8 mouse cellular contexts compared by ENCODE assay signal in genomic region chr4:62634054-62634591, GRCm38 (mm10).
DNase-seq lines count a peak whose midpoint lies in the region; ATAC-seq lines count a peak whose summit lies in the region.

No protein-coding gene starts in this region.

- WGBS in intestine, embryonic 15.5 days, result 24% methylated on average over 13 of the region's 13 CpGs
- WGBS in midbrain, embryonic 14.5 days, result 54% methylated on average over 13 of the region's 13 CpGs

- 0 out of 2 replicates have a peak overlapping the region, but pooled peaks have one; percentile 9 for H3K4me2 ChIP-seq in intestine, embryonic 15.5 days (replicated peaks)
- H3K4me2 ChIP-seq in midbrain, embryonic 14.5 days (ENCODE audit: low read length), result no peak overlapping the region

- no peaks in the 10 kb centered on the region for H3K36me3 ChIP-seq in intestine, embryonic 15.5 days
- no peaks in the 10 kb centered on the region for H3K36me3 ChIP-seq in midbrain, embryonic 14.5 days (ENCODE audit: control insufficient read depth, insufficient read depth, low read length)

- H3K9me3 ChIP-seq in intestine, embryonic 15.5 days, result no peaks in the 10 kb centered on the region
- H3K9me3 ChIP-seq in midbrain, embryonic 14.5 days (ENCODE audit: control insufficient read depth, low read length), result no peaks in the 10 kb centered on the region

- peak overlapping the region; percentile 40; the same call in 1 of the 2 replicates for H3K27ac ChIP-seq in intestine, embryonic 15.5 days
- no peak overlapping the region for H3K27ac ChIP-seq in midbrain, embryonic 14.5 days (replicated peaks; ENCODE audit: low read depth, low read length)

- no peak overlapping the region for H3K4me3 ChIP-seq in intestine, embryonic 15.5 days (replicated peaks)
- no peak overlapping the region for H3K4me3 ChIP-seq in midbrain, embryonic 14.5 days (replicated peaks; ENCODE audit: low read depth, low read length)

- ATAC-seq in intestine, embryonic 15.5 days, result peak; percentile 14; the same call in 1 of the 2 replicates
- ATAC-seq in midbrain, embryonic 14.5 days (ENCODE audit: low FRiP score, low TSS enrichment), result no peak

- no peaks in the 10 kb centered on the region for H3K27me3 ChIP-seq in intestine, embryonic 15.5 days (replicated peaks)
- no peaks in the 10 kb centered on the region for H3K27me3 ChIP-seq in midbrain, embryonic 14.5 days (ENCODE audit: control insufficient read depth, insufficient read depth, low read length)

- H3K9ac ChIP-seq in intestine, embryonic 15.5 days, result no peak overlapping the region
- no peak overlapping the region for H3K9ac ChIP-seq in midbrain, embryonic 14.5 days (replicated peaks; ENCODE audit: low read length)

- peak; percentile 52 to 54 for DNase-seq in B cell, adult 2 months
- DNase-seq in adrenal gland, postnatal 10 days, result peak; percentile 62
- peak; percentile 46 for DNase-seq in lung, postnatal 25 days (ENCODE audit: low spot score)
- peak; percentile 56 for DNase-seq in thymus, postnatal 0 days (ENCODE audit: low spot score)
- DNase-seq in cerebellum, adult 18-20 months, result no peak
- no peak for DNase-seq in cerebellum, adult 11 months
- no peak for DNase-seq in midbrain, embryonic 14.5 days

- peaks cover 51% of the 10 kb centered on the region for H3K4me1 ChIP-seq in intestine, embryonic 15.5 days (replicated peaks)
- H3K4me1 ChIP-seq in midbrain, embryonic 14.5 days (ENCODE audit: control insufficient read depth, insufficient read depth, low read length), result no peaks in the 10 kb centered on the region

Comparison
In these comparisons a context has a peak if more than half of its experiments do, and no peak if none do; other contexts are left out.
1. DNase-seq: peak in B cell, adult 2 months (2 of 2), adrenal gland, postnatal 10 days (single experiment), lung, postnatal 25 days (single experiment) and thymus, postnatal 0 days (single experiment); none in cerebellum, adult 18-20 months (0 of 2), cerebellum, adult 11 months (single experiment) and midbrain, embryonic 14.5 days (single experiment).